Mouse (Mus musculus) myocyte (in vitro differentiated cells): ENCODE data around the gene Aif1.

ENCODE experiments used
- CEBPB ChIP-seq: IDR thresholded peaks from 2 replicates; pipeline ENCODE4 v1.6.1; 2011; ENCODE audit warnings: mild to moderate bottlenecking, moderate library complexity; ENCODE audit not compliant: poor library complexity, insufficient read depth, severe bottlenecking
- E2F4 ChIP-seq: IDR thresholded peaks from one replicate; pipeline ENCODE4 v1.6.1; 2011; ENCODE audit warnings: mild to moderate bottlenecking, control low read depth, moderate library complexity; ENCODE audit not compliant: insufficient read depth
- MYOD1 ChIP-seq, 3 experiments: IDR thresholded peaks; one replicate each; pipeline ENCODE4 v1.6.1; 2011; ENCODE audit warnings: control low read depth in 2 of 3, low read depth in 2 of 3, mild to moderate bottlenecking in 2 of 3, moderate library complexity in 1 of 3; ENCODE audit not compliant: insufficient read length in 2 of 3, control insufficient read depth in 1 of 3
- MYOG ChIP-seq, 3 experiments: IDR thresholded peaks; one replicate each; pipeline ENCODE4 v1.6.1; 2011; ENCODE audit warnings: control low read depth in 2 of 3, low read depth in 2 of 3, mild to moderate bottlenecking in 2 of 3; ENCODE audit not compliant: insufficient read length in 2 of 3, control insufficient read depth in 1 of 3, insufficient read depth in 1 of 3
- POLR2A ChIP-seq: IDR thresholded peaks from one replicate; pipeline ENCODE4 v1.6.1; 2011; ENCODE audit warnings: low read depth, mild to moderate bottlenecking, control low read depth, moderate library complexity; ENCODE audit not compliant: insufficient read length
- POLR2AphosphoS2 ChIP-seq: IDR thresholded peaks from one replicate; pipeline ENCODE4 v1.6.1; 2011; ENCODE audit warnings: low read depth, control low read depth; ENCODE audit not compliant: insufficient read length
- REST ChIP-seq: IDR thresholded peaks from one replicate; pipeline ENCODE4 v1.6.1; 2011; ENCODE audit warnings: mild to moderate bottlenecking, control low read depth, moderate library complexity; ENCODE audit not compliant: insufficient read depth, insufficient read length
- SRF ChIP-seq: IDR thresholded peaks from one replicate; pipeline ENCODE4 v1.6.1; 2011; ENCODE audit warnings: low read depth; ENCODE audit not compliant: control insufficient read depth, insufficient read length
- TCF12 ChIP-seq: IDR thresholded peaks from one replicate; pipeline ENCODE4 v1.6.1; 2011; ENCODE audit warnings: mild to moderate bottlenecking, control low read depth; ENCODE audit not compliant: poor library complexity, insufficient read depth, severe bottlenecking
- TCF3 ChIP-seq: IDR thresholded peaks from one replicate; pipeline ENCODE4 v1.6.1; 2011; ENCODE audit warnings: low read depth, control low read depth; ENCODE audit not compliant: insufficient read length
- USF1 ChIP-seq: IDR thresholded peaks from one replicate; pipeline ENCODE4 v1.6.1; 2011; ENCODE audit warnings: low read depth, mild to moderate bottlenecking, control low read depth, moderate library complexity

GRCm38 (mm10) chr17:35147348-35147747 is 28.5 kb downstream of the Aif1 start:
- TF ChIP-seq REST (no peak), POLR2AphosphoS2 (peak; percentile 13), POLR2A (no peak), CEBPB (no peak), TCF12 (no peak), USF1 (no peak), E2F4 (no peak), MYOD1 (IDR thresholded peaks at IDR 0.05; ENCODE audit: control insufficient read depth in 1 of 3, insufficient read length in 2 of 3, low read depth in 2 of 3) (no peak), SRF (no peak), MYOG (IDR thresholded peaks at IDR 0.05; ENCODE audit: control insufficient read depth in 1 of 3, insufficient read depth in 1 of 3, insufficient read length in 2 of 3, low read depth in 2 of 3) (no peak), TCF3 (no peak)
